Mouse (Mus musculus): ENCODE measurements around the gene Ppox.
"Not testable (repeated sequence)": the region's sequence is repeated elsewhere in the genome, so short reads cannot be mapped to it uniquely, and the experiment has no call there.

- not testable (repeated sequence) for TF ChIP-seq POLR2A (IDR thresholded peaks at IDR 0.05; ENCODE audit: low read depth, low read length); CTCF (IDR thresholded peaks at IDR 0.05; ENCODE audit: borderline replicate concordance, insufficient read depth, low read length)
Measured at GRCm38 (mm10) chr1:171241952-171242351, 39.0 kb downstream of the Ppox start.

All from embryonic fibroblast, embryonic 13.5 days (primary cell).